ENCODE assay signal across 19 mouse cellular contexts in the genomic region with DNA sequence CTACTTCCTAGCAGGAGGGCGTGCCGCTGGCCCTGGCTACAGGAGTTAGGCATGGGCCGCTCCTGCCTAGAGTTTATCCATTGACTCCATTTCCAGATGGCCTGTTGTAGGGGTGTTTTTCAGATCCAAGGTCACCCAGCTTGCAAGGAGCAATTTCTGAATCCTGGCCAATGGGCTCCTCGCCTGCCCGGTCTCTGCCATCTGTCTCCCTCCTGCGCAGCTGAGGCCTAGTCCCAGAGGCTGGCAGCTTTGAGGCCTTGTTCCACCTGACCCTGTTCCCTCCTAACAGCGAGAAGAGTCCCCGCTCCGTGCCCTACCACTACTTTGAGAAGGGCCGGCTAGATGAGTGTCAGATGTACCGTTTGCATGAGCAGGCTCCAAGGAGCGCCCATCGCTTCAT. TPM values are rescaled to one million over a fixed set of nuclear protein-coding genes. Genes with fewer than 3 reads are reported as not detected.
A peak's percentile ranks its signal among the peaks of the same experiment; 100 is the strongest.
DNase-seq lines count a peak whose midpoint lies in the region; ATAC-seq lines count a peak whose summit lies in the region.
"Had no signal": no experiment of that assay in that cellular context is flagged by ENCODE, and none has a peak within 500 bp of the region (broad histone marks: within the 10 kb centered on the region; RNA-seq: fewer than 3 reads in every experiment).

No protein-coding gene starts in this region.

- H3K27me3 ChIP-seq in forebrain, embryonic 15.5 days: no peaks in the 10 kb centered on the region
- H3K27me3 ChIP-seq in forebrain, embryonic 12.5 days: no peaks in the 10 kb centered on the region
- H3K27me3 ChIP-seq in neural tube, embryonic 13.5 days: no peaks in the 10 kb centered on the region
- H3K27me3 ChIP-seq: heart, embryonic 15.5 days; hindbrain, embryonic 13.5 days; lung, embryonic 15.5 days; neural tube, embryonic 12.5 days had no signal

- no peak overlapping the region for H3K4me2 ChIP-seq in forebrain, embryonic 15.5 days (replicated peaks)
- H3K4me2 ChIP-seq in forebrain, embryonic 12.5 days: no peak overlapping the region
- H3K4me2 ChIP-seq in neural tube, embryonic 13.5 days: no peak overlapping the region
- H3K4me2 ChIP-seq: heart, embryonic 15.5 days; hindbrain, embryonic 13.5 days; liver, embryonic 11.5 days; lung, embryonic 15.5 days; neural tube, embryonic 12.5 days had no signal

- H3K36me3 ChIP-seq in forebrain, embryonic 15.5 days: no peaks in the 10 kb centered on the region
- H3K36me3 ChIP-seq in forebrain, embryonic 12.5 days (replicated peaks): 0 out of 2 replicates have a peak, but pooled peaks cover 4% of the 10 kb centered on the region
- peaks cover 23% of the 10 kb centered on the region for H3K36me3 ChIP-seq in neural tube, embryonic 13.5 days
- H3K36me3 ChIP-seq: lung, embryonic 15.5 days had no signal

- DNase-seq in neural tube, embryonic 10.5 days (ENCODE audit: extremely low spot score, low spot score): no peak
- DNase-seq in cerebellum, adult 11-12 months: peak; percentile 95
- peak; percentile 91 for DNase-seq in cerebellum, postnatal 25 days
- no peak for DNase-seq in left cerebral cortex, adult 18-20 months (ENCODE audit: low spot score in 2 of 2)
- DNase-seq in urinary bladder, postnatal 25 days (ENCODE audit: low spot score): no peak
- DNase-seq: kidney, adult 11 months; kidney, postnatal 25 days; thymus, postnatal 14 days had no signal

- no peak; the same call in 1 of the 2 replicates for ATAC-seq in forebrain, embryonic 15.5 days (replicated peaks)
- ATAC-seq in forebrain, embryonic 12.5 days (ENCODE audit: low FRiP score): no peak
- ATAC-seq in neural tube, embryonic 13.5 days (ENCODE audit: low read depth): no peak
- ATAC-seq: midbrain, embryonic 16.5 days had no signal

- H3K9ac ChIP-seq in forebrain, embryonic 15.5 days (replicated peaks): no peak overlapping the region
- no peak overlapping the region for H3K9ac ChIP-seq in forebrain, embryonic 12.5 days
- H3K9ac ChIP-seq in neural tube, embryonic 13.5 days: no peak overlapping the region
- H3K9ac ChIP-seq: heart, embryonic 15.5 days; hindbrain, embryonic 13.5 days; lung, embryonic 15.5 days; neural tube, embryonic 12.5 days had no signal

- WGBS in forebrain, embryonic 15.5 days: 77% methylated on average over 13 of the region's 13 CpGs
- WGBS in forebrain, embryonic 12.5 days: 89% methylated on average over 13 of the region's 13 CpGs
- 81% methylated on average over 13 of the region's 13 CpGs for WGBS in neural tube, embryonic 13.5 days

- no peaks in the 10 kb centered on the region for H3K9me3 ChIP-seq in forebrain, embryonic 15.5 days
- no peaks in the 10 kb centered on the region for H3K9me3 ChIP-seq in forebrain, embryonic 12.5 days
- H3K9me3 ChIP-seq in neural tube, embryonic 13.5 days: no peaks in the 10 kb centered on the region
- H3K9me3 ChIP-seq: heart, embryonic 15.5 days; hindbrain, embryonic 13.5 days; lung, embryonic 15.5 days; neural tube, embryonic 12.5 days had no signal

- peaks cover 10% of the 10 kb centered on the region for H3K4me1 ChIP-seq in forebrain, embryonic 15.5 days
- no peaks in the 10 kb centered on the region for H3K4me1 ChIP-seq in forebrain, embryonic 12.5 days
- no peaks in the 10 kb centered on the region; the same call in 1 of the 2 replicates for H3K4me1 ChIP-seq in neural tube, embryonic 13.5 days (replicated peaks)
- H3K4me1 ChIP-seq: neural tube, embryonic 12.5 days had no signal

- H3K4me3 ChIP-seq in forebrain, embryonic 15.5 days: no peak overlapping the region
- no peak overlapping the region for H3K4me3 ChIP-seq in forebrain, embryonic 12.5 days (replicated peaks)
- no peak overlapping the region for H3K4me3 ChIP-seq in neural tube, embryonic 13.5 days
- H3K4me3 ChIP-seq: heart, embryonic 15.5 days; hindbrain, embryonic 13.5 days; lung, embryonic 15.5 days; neural tube, embryonic 12.5 days had no signal

- H3K27ac ChIP-seq in forebrain, embryonic 15.5 days (replicated peaks): peak overlapping the region; percentile 40
- H3K27ac ChIP-seq in forebrain, embryonic 12.5 days: no peak overlapping the region
- H3K27ac ChIP-seq in neural tube, embryonic 13.5 days (replicated peaks): peak overlapping the region; percentile 28; the same call in 1 of the 2 replicates
- H3K27ac ChIP-seq: heart, embryonic 15.5 days; hindbrain, embryonic 13.5 days; lung, embryonic 15.5 days; neural tube, embryonic 12.5 days had no signal

RNA-seq across cellular contexts. Expression of gene St6galnac6, which starts 2.8 kb away (rescaled TPM):
- 16.6 and 19.3 TPM in 2 replicates for polyA plus RNA-seq in forebrain, embryonic 15.5 days (2015; fragmentation: Nextera tagmentation; extraction: Ambion mirVana)
- 11.6 and 11.7 TPM in 2 replicates for polyA plus RNA-seq in forebrain, embryonic 12.5 days (2016; fragmentation: Nextera tagmentation; extraction: Ambion mirVana)
- polyA plus RNA-seq in neural tube, embryonic 13.5 days (2015; fragmentation: Nextera tagmentation; extraction: Ambion mirVana): 9.4 and 11.0 TPM in 2 replicates
- 100 to 1,000 TPM; 113 to 130 TPM for total RNA-seq in left cerebral cortex, adult 18-20 months (2021)

RNA-seq across cellular contexts. Expression of gene St6galnac4, which starts 9.8 kb away (rescaled TPM):
- polyA plus RNA-seq in forebrain, embryonic 15.5 days (2015; fragmentation: Nextera tagmentation; extraction: Ambion mirVana): 25.9 and 26.4 TPM in 2 replicates
- 15.1 and 17.0 TPM in 2 replicates for polyA plus RNA-seq in forebrain, embryonic 12.5 days (2016; fragmentation: Nextera tagmentation; extraction: Ambion mirVana)
- 25.3 and 25.9 TPM in 2 replicates for polyA plus RNA-seq in neural tube, embryonic 13.5 days (2015; fragmentation: Nextera tagmentation; extraction: Ambion mirVana)
- 10 to 100 TPM; 40.6 TPM for total RNA-seq in left cerebral cortex, adult 18-20 months (2021)

RNA-seq across cellular contexts. Expression of gene 9430097D07Rik, which starts 21.2 kb away (rescaled TPM):
- 0.23 and 0.24 TPM in 2 replicates for polyA plus RNA-seq in forebrain, embryonic 15.5 days (2015; fragmentation: Nextera tagmentation; extraction: Ambion mirVana)
- 0.19 TPM in 1 of 2 replicates, not detected in the other for polyA plus RNA-seq in forebrain, embryonic 12.5 days (2016; fragmentation: Nextera tagmentation; extraction: Ambion mirVana)
- polyA plus RNA-seq in neural tube, embryonic 13.5 days (2015; fragmentation: Nextera tagmentation; extraction: Ambion mirVana): 0.50 and 0.71 TPM in 2 replicates
- under 1 TPM; 0.79 to 0.82 TPM for total RNA-seq in left cerebral cortex, adult 18-20 months (2021)
- total RNA-seq: heart, adult 18-20 months had no signal
- polyA plus RNA-seq: liver, embryonic 11.5 days; stomach, embryonic 14.5 days had no signal

RNA-seq across cellular contexts. Expression of gene Pip5kl1, which starts 22.1 kb away (rescaled TPM):
- polyA plus RNA-seq in forebrain, embryonic 15.5 days (2015; fragmentation: Nextera tagmentation; extraction: Ambion mirVana): 3.5 and 4.2 TPM in 2 replicates
- polyA plus RNA-seq in forebrain, embryonic 12.5 days (2016; fragmentation: Nextera tagmentation; extraction: Ambion mirVana): 2.6 and 3.1 TPM in 2 replicates
- 9.2 and 9.4 TPM in 2 replicates for polyA plus RNA-seq in neural tube, embryonic 13.5 days (2015; fragmentation: Nextera tagmentation; extraction: Ambion mirVana)
- 10 to 100 TPM in 1 of 2 experiments, 1 to 10 TPM in 1; 8.6 to 10.3 TPM for total RNA-seq in left cerebral cortex, adult 18-20 months (2021)
- total RNA-seq: heart, adult 18-20 months had no signal
- polyA plus RNA-seq: heart, embryonic 15.5 days had no signal

RNA-seq across cellular contexts. Expression of gene Ak1, which starts 24.8 kb away (rescaled TPM):
- polyA plus RNA-seq in forebrain, embryonic 15.5 days (2015; fragmentation: Nextera tagmentation; extraction: Ambion mirVana): 74.1 and 79.6 TPM in 2 replicates
- 27.0 and 32.1 TPM in 2 replicates for polyA plus RNA-seq in forebrain, embryonic 12.5 days (2016; fragmentation: Nextera tagmentation; extraction: Ambion mirVana)
- polyA plus RNA-seq in neural tube, embryonic 13.5 days (2015; fragmentation: Nextera tagmentation; extraction: Ambion mirVana): 74.2 and 75.4 TPM in 2 replicates
- total RNA-seq in left cerebral cortex, adult 18-20 months (2021): 100 to 1,000 TPM; 151 to 160 TPM

Comparison
In these comparisons a context has a peak if more than half of its experiments do, and no peak if none do; other contexts are left out.
1. DNase-seq: peak in cerebellum, adult 11-12 months (single experiment) and cerebellum, postnatal 25 days (2 of 2); none in neural tube, embryonic 10.5 days (single experiment), left cerebral cortex, adult 18-20 months (0 of 2) and urinary bladder, postnatal 25 days (single experiment).